Mouse (Mus musculus): ENCODE data around the gene Rspry1. TPM values are rescaled to one million over a fixed set of nuclear protein-coding genes. Genes with fewer than 3 reads are reported as not detected.

Rspry1 gene
- polyA plus RNA-seq, 1 experiment from 2014 or later = 33.0 TPM

GRCm38 (mm10) chr8:94695994-94696384 is 94.3 kb downstream of the Rspry1 start, which contains the start of gene Pllp:
Gene Pllp, minus strand, starts transcription at chr8:94696278.
- Histone ChIP-seq H3K4me2 (peak within 1 kb of the TSS; percentile 92), H3K27ac (no peak within 1 kb of the TSS), H3K9me3 (no peaks in the 10 kb centered on the region), H3K4me1 (peaks cover 19% of the 10 kb centered on the region; the same call in 1 of the 2 replicates), H3K27me3 (replicated peaks) (peaks cover 42% of the 10 kb centered on the region), H3K36me3 (no peaks in the 10 kb centered on the region), H3K4me3 (replicated peaks) (peak within 1 kb of the TSS; percentile 57), H3K9ac (peak within 1 kb of the TSS; percentile 22; the same call in 1 of the 2 replicates)
- peak; percentile 78 for ATAC-seq (ENCODE audit: insufficient read depth, low FRiP score, low read depth)
- WGBS = under 1% methylated on average over 40 of the region's 41 CpGs

GRCm38 (mm10) chr8:94696566-94696965 is 94.8 kb downstream of the Rspry1 start:
- no peak overlapping the region for H3K9ac ChIP-seq
- no peaks in the 10 kb centered on the region for H3K9me3 ChIP-seq
- H3K4me1 ChIP-seq = peaks cover 19% of the 10 kb centered on the region; the same call in 1 of the 2 replicates
- 45% methylated on average over 3 of the region's 3 CpGs for WGBS
- no peaks in the 10 kb centered on the region for H3K36me3 ChIP-seq
- peak overlapping the region; percentile 57; the same call in 1 of the 2 replicates for H3K4me3 ChIP-seq (replicated peaks)
- H3K4me2 ChIP-seq = peak overlapping the region; percentile 92
- no peak for ATAC-seq (ENCODE audit: insufficient read depth, low FRiP score, low read depth)
- no peak overlapping the region for H3K27ac ChIP-seq
- H3K27me3 ChIP-seq (replicated peaks) = peaks cover 42% of the 10 kb centered on the region

GRCm38 (mm10) chr8:94697956-94698355 is 96.2 kb downstream of the Rspry1 start:
- no peaks in the 10 kb centered on the region for H3K36me3 ChIP-seq
- ATAC-seq (ENCODE audit: insufficient read depth, low FRiP score, low read depth) = no peak
- no peak overlapping the region for H3K9ac ChIP-seq
- no peak overlapping the region for H3K27ac ChIP-seq
- H3K27me3 ChIP-seq (replicated peaks) = peaks cover 37% of the 10 kb centered on the region
- no peak overlapping the region for H3K4me3 ChIP-seq (replicated peaks)
- peaks cover 15% of the 10 kb centered on the region; the same call in 1 of the 2 replicates for H3K4me1 ChIP-seq
- H3K9me3 ChIP-seq = no peaks in the 10 kb centered on the region
- H3K4me2 ChIP-seq = no peak overlapping the region
- 75% methylated on average over 6 of the region's 6 CpGs for WGBS

GRCm38 (mm10) chr8:94699366-94699765 is 97.6 kb downstream of the Rspry1 start:
- WGBS = 71% methylated on average over 16 of the region's 16 CpGs
- Histone ChIP-seq H3K36me3 (no peaks in the 10 kb centered on the region), H3K4me3 (replicated peaks) (no peak overlapping the region), H3K27me3 (replicated peaks) (peaks cover 28% of the 10 kb centered on the region), H3K27ac (no peak overlapping the region), H3K9me3 (no peaks in the 10 kb centered on the region), H3K4me2 (no peak overlapping the region), H3K9ac (no peak overlapping the region), H3K4me1 (peaks cover 15% of the 10 kb centered on the region)
- ATAC-seq (ENCODE audit: insufficient read depth, low FRiP score, low read depth) = no peak

DNA sequence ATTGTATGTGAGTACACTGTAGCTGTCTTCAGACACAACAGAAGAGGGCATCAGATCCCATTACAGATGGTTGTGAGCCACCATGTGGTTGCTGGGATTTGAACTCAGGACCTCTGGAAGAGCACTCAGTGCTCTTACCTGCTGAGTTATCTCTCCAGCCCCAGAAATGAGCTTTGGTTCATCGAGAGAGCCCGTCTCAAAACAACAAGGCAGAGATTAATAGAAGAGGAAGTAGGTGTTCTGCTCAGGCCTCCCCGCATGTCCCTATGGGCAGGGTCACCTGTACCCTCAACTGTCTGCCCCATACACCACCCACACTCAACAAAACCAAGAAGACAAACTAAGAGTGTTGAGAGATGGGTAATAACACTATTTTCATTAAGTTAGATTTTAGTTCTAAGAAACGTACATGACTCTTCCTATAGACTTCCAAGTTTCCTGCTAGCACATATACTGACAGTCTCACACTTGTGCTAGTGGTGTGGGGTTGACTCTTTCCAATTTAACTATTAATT is 98.7 kb downstream of the Rspry1 start:
- Histone ChIP-seq H3K4me1 (peaks cover 8% of the 10 kb centered on the region), H3K9me3 (no peaks in the 10 kb centered on the region), H3K4me3 (replicated peaks) (no peak overlapping the region), H3K4me2 (no peak overlapping the region), H3K27me3 (replicated peaks) (peaks cover 17% of the 10 kb centered on the region), H3K36me3 (no peaks in the 10 kb centered on the region), H3K27ac (no peak overlapping the region), H3K9ac (no peak overlapping the region)
- WGBS = 75% methylated on average over 4 of the region's 4 CpGs
- ATAC-seq (ENCODE audit: insufficient read depth, low FRiP score, low read depth) = no peak

DNA sequence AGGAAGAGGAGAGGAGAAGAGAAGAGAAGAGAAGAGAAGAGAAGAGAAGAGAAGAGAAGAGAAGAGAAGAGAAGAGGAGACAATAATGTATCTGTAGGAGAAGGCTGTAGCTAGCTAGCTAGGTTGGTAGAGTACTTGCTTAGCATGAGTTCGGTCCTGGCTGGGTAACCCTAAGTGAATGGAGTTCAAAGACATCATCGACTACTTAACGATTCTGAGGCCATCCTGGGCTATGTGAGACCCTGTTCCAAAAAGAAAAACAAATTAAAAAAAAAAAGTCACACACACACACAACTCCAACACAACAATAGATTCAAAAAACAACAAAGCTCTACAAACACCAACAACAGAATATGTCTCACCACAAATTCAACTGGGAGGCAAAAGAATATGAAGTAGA is 100.4 kb downstream of the Rspry1 start:
- no peak overlapping the region for H3K9ac ChIP-seq
- 73% methylated on average over 3 of the region's 3 CpGs for WGBS
- H3K4me2 ChIP-seq = peak overlapping the region; percentile 69; the same call in 1 of the 2 replicates
- no peaks in the 10 kb centered on the region for H3K36me3 ChIP-seq
- no peak for ATAC-seq (ENCODE audit: insufficient read depth, low FRiP score, low read depth)
- peaks cover 7% of the 10 kb centered on the region; the same call in 1 of the 2 replicates for H3K4me1 ChIP-seq
- peaks cover 1% of the 10 kb centered on the region; the same call in 1 of the 2 replicates for H3K27me3 ChIP-seq (replicated peaks)
- H3K27ac ChIP-seq = no peak overlapping the region
- no peak overlapping the region for H3K4me3 ChIP-seq (replicated peaks)
- no peaks in the 10 kb centered on the region for H3K9me3 ChIP-seq

GRCm38 (mm10) chr8:94702844-94703813 is 101.4 kb downstream of the Rspry1 start:
- H3K4me2 ChIP-seq = peak overlapping the region; percentile 69
- H3K9ac ChIP-seq = peak overlapping the region; percentile 39; the same call in 1 of the 2 replicates
- ATAC-seq (ENCODE audit: insufficient read depth, low FRiP score, low read depth) = peak; percentile 80
- H3K4me3 ChIP-seq (replicated peaks) = peak overlapping the region; percentile 54
- peak overlapping the region; percentile 61 for H3K27ac ChIP-seq
- H3K36me3 ChIP-seq = no peaks in the 10 kb centered on the region
- H3K9me3 ChIP-seq = no peaks in the 10 kb centered on the region
- H3K4me1 ChIP-seq = peaks cover 7% of the 10 kb centered on the region; the same call in 1 of the 2 replicates
- WGBS = under 1% methylated on average over 35 of the region's 35 CpGs
- no peaks in the 10 kb centered on the region for H3K27me3 ChIP-seq (replicated peaks)

GRCm38 (mm10) chr8:94703972-94704668 is 102.4 kb downstream of the Rspry1 start:
- H3K36me3 ChIP-seq = no peaks in the 10 kb centered on the region
- H3K9me3 ChIP-seq = no peaks in the 10 kb centered on the region
- under 1% methylated on average over 35 of the region's 35 CpGs for WGBS
- peak overlapping the region; percentile 54 for H3K4me3 ChIP-seq (replicated peaks)
- H3K4me2 ChIP-seq = peak overlapping the region; percentile 69
- peak overlapping the region; percentile 22; the same call in 1 of the 2 replicates for H3K9ac ChIP-seq
- no peaks in the 10 kb centered on the region for H3K27me3 ChIP-seq (replicated peaks)
- no peak overlapping the region for H3K27ac ChIP-seq
- ATAC-seq (ENCODE audit: insufficient read depth, low FRiP score, low read depth) = peak; percentile 88
- peaks cover 7% of the 10 kb centered on the region; the same call in 1 of the 2 replicates for H3K4me1 ChIP-seq

DNA sequence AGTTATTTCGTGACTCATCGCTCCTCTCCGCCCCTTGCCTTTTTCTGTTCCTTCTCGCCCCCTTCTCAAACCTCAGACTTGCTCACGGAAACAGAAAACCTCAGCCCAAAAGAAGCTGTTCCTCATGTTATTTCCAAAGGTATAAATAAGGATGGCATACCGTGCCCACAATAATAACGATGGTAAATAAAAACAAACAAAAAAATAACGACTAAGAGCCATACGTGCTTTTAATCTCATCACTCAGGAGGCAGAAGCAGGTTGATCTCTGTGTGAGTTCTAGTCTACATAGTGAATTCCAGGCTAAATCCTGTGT is 102.9 kb downstream of the Rspry1 start:
- ATAC-seq (ENCODE audit: insufficient read depth, low FRiP score, low read depth) = no peak
- no peaks in the 10 kb centered on the region for H3K27me3 ChIP-seq (replicated peaks)
- no peaks in the 10 kb centered on the region for H3K9me3 ChIP-seq
- H3K4me3 ChIP-seq (replicated peaks) = peak overlapping the region; percentile 46
- no peaks in the 10 kb centered on the region for H3K36me3 ChIP-seq
- H3K4me1 ChIP-seq = peaks cover 7% of the 10 kb centered on the region; the same call in 1 of the 2 replicates
- H3K4me2 ChIP-seq = peak overlapping the region; percentile 69
- WGBS = 17% methylated on average over 9 of the region's 9 CpGs
- H3K9ac ChIP-seq = peak overlapping the region; percentile 22; the same call in 1 of the 2 replicates
- no peak overlapping the region for H3K27ac ChIP-seq

DNA sequence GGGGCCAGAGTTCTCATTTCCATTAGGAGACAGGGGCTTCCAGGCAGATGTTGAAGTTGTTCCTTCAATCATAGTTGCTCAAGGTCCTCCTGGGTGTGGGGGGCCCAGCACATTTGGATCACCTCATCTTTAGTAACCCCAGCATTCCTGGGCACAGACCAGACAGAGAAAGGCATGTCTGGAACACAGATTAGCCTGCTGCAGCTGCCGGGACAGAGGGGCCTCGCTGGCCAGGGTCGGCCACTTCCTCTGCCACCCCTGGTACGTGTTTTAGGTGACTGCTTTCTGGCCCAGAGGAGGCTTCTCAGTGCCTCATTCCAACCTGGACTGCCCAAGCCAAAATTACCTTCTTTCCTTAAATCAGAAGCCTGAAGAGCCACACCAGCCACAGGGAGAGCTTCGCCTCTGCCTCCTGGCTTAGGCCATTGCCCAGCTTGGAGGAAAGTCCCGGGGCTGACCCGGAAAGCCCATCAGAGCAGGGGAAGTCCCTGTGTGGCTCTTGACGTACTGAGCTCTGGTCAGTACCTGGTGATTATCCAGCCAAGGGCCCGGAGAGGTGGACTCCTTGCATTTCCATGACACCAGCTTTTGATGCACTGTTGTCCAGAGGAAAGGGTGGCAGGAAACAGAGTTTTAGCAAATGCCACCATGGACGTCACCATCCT is 104.0 kb downstream of the Rspry1 start:
- H3K4me1 ChIP-seq = peaks cover 7% of the 10 kb centered on the region; the same call in 1 of the 2 replicates
- H3K36me3 ChIP-seq = no peaks in the 10 kb centered on the region
- no peaks in the 10 kb centered on the region for H3K9me3 ChIP-seq
- H3K27me3 ChIP-seq (replicated peaks) = no peaks in the 10 kb centered on the region
- no peak overlapping the region for H3K4me2 ChIP-seq
- ATAC-seq (ENCODE audit: insufficient read depth, low FRiP score, low read depth) = no peak
- WGBS = 71% methylated on average over 10 of the region's 10 CpGs
- H3K27ac ChIP-seq = no peak overlapping the region
- no peak overlapping the region for H3K4me3 ChIP-seq (replicated peaks)
- H3K9ac ChIP-seq = no peak overlapping the region

GRCm38 (mm10) chr8:94706732-94707395 is 105.1 kb downstream of the Rspry1 start:
- no peaks in the 10 kb centered on the region for H3K9me3 ChIP-seq
- peaks cover 7% of the 10 kb centered on the region; the same call in 1 of the 2 replicates for H3K4me1 ChIP-seq
- H3K27ac ChIP-seq = no peak overlapping the region
- no peaks in the 10 kb centered on the region for H3K27me3 ChIP-seq (replicated peaks)
- no peak overlapping the region for H3K4me3 ChIP-seq (replicated peaks)
- no peak for ATAC-seq (ENCODE audit: insufficient read depth, low FRiP score, low read depth)
- no peaks in the 10 kb centered on the region for H3K36me3 ChIP-seq
- H3K9ac ChIP-seq = no peak overlapping the region
- no peak overlapping the region for H3K4me2 ChIP-seq
- 57% methylated on average over 9 of the region's 9 CpGs for WGBS

Data from stomach, embryonic 15.5 days (tissue).